Mouse (Mus musculus): ENCODE data around the gene Krtap4-8. TPM values are rescaled to one million over a fixed set of nuclear protein-coding genes. Genes with fewer than 3 reads are reported as not detected.
"Not testable (repeated sequence)": the region's sequence is repeated elsewhere in the genome, so short reads cannot be mapped to it uniquely, and the experiment has no call there.

Krtap4-8 gene
- not detected in 2 replicates for polyA plus RNA-seq (2014; fragmentation: Nextera tagmentation; extraction: Ambion mirVana)

- no peaks in the 10 kb centered on the region for H3K36me3 ChIP-seq (ENCODE audit: control insufficient read depth, insufficient read depth, low read length)
- no peaks in the 10 kb centered on the region for H3K27me3 ChIP-seq (ENCODE audit: control insufficient read depth, insufficient read depth, low read length)
- 93% methylated on average over 2 of the region's 2 CpGs for WGBS
- H3K9ac ChIP-seq (ENCODE audit: low read length), result no peak within 1 kb of the TSS
- DNase-seq (ENCODE audit: low spot score) (no peak), ATAC-seq (ENCODE audit: insufficient number of reproducible peaks, low FRiP score, low TSS enrichment, low read depth) (no peak)
- no peak within 1 kb of the TSS for H3K4me2 ChIP-seq (ENCODE audit: low read depth, severe bottlenecking)
- H3K27ac ChIP-seq (replicated peaks; ENCODE audit: low read depth, low read length), result no peak within 1 kb of the TSS
- no peaks in the 10 kb centered on the region for H3K4me1 ChIP-seq (ENCODE audit: control insufficient read depth, insufficient read depth, low read length)
- H3K9me3 ChIP-seq (ENCODE audit: control insufficient read depth, low read length), result no peaks in the 10 kb centered on the region
- no peak within 1 kb of the TSS for H3K4me3 ChIP-seq (ENCODE audit: low read depth, low read length)
Observed at GRCm38 (mm10) chr11:99780604-99781003, at the start of gene Krtap4-8. Gene Krtap4-8, minus strand, starts transcription at chr11:99780704.

GRCm38 (mm10) chr11:99815566-99815965, 35.1 kb upstream of the Krtap4-8 start, which contains the start of gene Gm11564:
Gene Gm11564, minus strand, starts transcription at chr11:99815666.
- H3K36me3 ChIP-seq (ENCODE audit: control insufficient read depth, insufficient read depth, low read length); H3K4me1 ChIP-seq (ENCODE audit: control insufficient read depth, insufficient read depth, low read length); H3K9me3 ChIP-seq (ENCODE audit: control insufficient read depth, low read length); H3K9ac ChIP-seq (ENCODE audit: low read length); ATAC-seq (ENCODE audit: insufficient number of reproducible peaks, low FRiP score, low TSS enrichment, low read depth); H3K27me3 ChIP-seq (ENCODE audit: control insufficient read depth, insufficient read depth, low read length); H3K4me2 ChIP-seq (ENCODE audit: low read depth, severe bottlenecking); DNase-seq (ENCODE audit: low spot score); H3K27ac ChIP-seq (replicated peaks; ENCODE audit: low read depth, low read length); H3K4me3 ChIP-seq (ENCODE audit: low read depth, low read length): not testable (repeated sequence)
- 90% methylated on average over 2 of the region's 2 CpGs for WGBS

GRCm38 (mm10) chr11:99809792-99810191, 29.3 kb upstream of the Krtap4-8 start, which contains the start of gene Krtap4-13:
Gene Krtap4-13, minus strand, starts transcription at chr11:99809892.
- not testable (repeated sequence) for H3K27me3 ChIP-seq (ENCODE audit: control insufficient read depth, insufficient read depth, low read length); DNase-seq (ENCODE audit: low spot score); H3K27ac ChIP-seq (replicated peaks; ENCODE audit: low read depth, low read length); H3K4me3 ChIP-seq (ENCODE audit: low read depth, low read length); H3K4me2 ChIP-seq (ENCODE audit: low read depth, severe bottlenecking); H3K9ac ChIP-seq (ENCODE audit: low read length); ATAC-seq (ENCODE audit: insufficient number of reproducible peaks, low FRiP score, low TSS enrichment, low read depth); H3K4me1 ChIP-seq (ENCODE audit: control insufficient read depth, insufficient read depth, low read length); H3K9me3 ChIP-seq (ENCODE audit: control insufficient read depth, low read length); H3K36me3 ChIP-seq (ENCODE audit: control insufficient read depth, insufficient read depth, low read length)

GRCm38 (mm10) chr11:99804346-99804745, 23.8 kb upstream of the Krtap4-8 start, which contains the start of gene Gm11554:
Gene Gm11554, minus strand, starts transcription at chr11:99804446.
- H3K27ac ChIP-seq (replicated peaks; ENCODE audit: low read depth, low read length); ATAC-seq (ENCODE audit: insufficient number of reproducible peaks, low FRiP score, low TSS enrichment, low read depth); H3K4me1 ChIP-seq (ENCODE audit: control insufficient read depth, insufficient read depth, low read length); H3K9ac ChIP-seq (ENCODE audit: low read length); H3K27me3 ChIP-seq (ENCODE audit: control insufficient read depth, insufficient read depth, low read length); H3K36me3 ChIP-seq (ENCODE audit: control insufficient read depth, insufficient read depth, low read length); H3K4me3 ChIP-seq (ENCODE audit: low read depth, low read length); DNase-seq (ENCODE audit: low spot score); H3K4me2 ChIP-seq (ENCODE audit: low read depth, severe bottlenecking); H3K9me3 ChIP-seq (ENCODE audit: control insufficient read depth, low read length): not testable (repeated sequence)
- no CpG with 5 or more reads among the region's 1 CpGs for WGBS

GRCm38 (mm10) chr11:99798832-99799231, 18.3 kb upstream of the Krtap4-8 start, which contains the start of gene Gm11569:
Gene Gm11569, minus strand, starts transcription at chr11:99798932.
- H3K4me3 ChIP-seq (ENCODE audit: low read depth, low read length); DNase-seq (ENCODE audit: low spot score); H3K9ac ChIP-seq (ENCODE audit: low read length); H3K9me3 ChIP-seq (ENCODE audit: control insufficient read depth, low read length); ATAC-seq (ENCODE audit: insufficient number of reproducible peaks, low FRiP score, low TSS enrichment, low read depth); H3K4me2 ChIP-seq (ENCODE audit: low read depth, severe bottlenecking); H3K27me3 ChIP-seq (ENCODE audit: control insufficient read depth, insufficient read depth, low read length); H3K4me1 ChIP-seq (ENCODE audit: control insufficient read depth, insufficient read depth, low read length); H3K36me3 ChIP-seq (ENCODE audit: control insufficient read depth, insufficient read depth, low read length); H3K27ac ChIP-seq (replicated peaks; ENCODE audit: low read depth, low read length): not testable (repeated sequence)
- WGBS, result no CpG with 5 or more reads among the region's 1 CpGs

GRCm38 (mm10) chr11:99793367-99793766, 12.9 kb upstream of the Krtap4-8 start, which contains the start of gene Gm11596:
Gene Gm11596, minus strand, starts transcription at chr11:99793467.
- no peak for DNase-seq (ENCODE audit: low spot score)
- H3K9me3 ChIP-seq (ENCODE audit: control insufficient read depth, low read length), result no peaks in the 10 kb centered on the region
- H3K4me2 ChIP-seq (ENCODE audit: low read depth, severe bottlenecking), result no peak within 1 kb of the TSS
- ATAC-seq (ENCODE audit: insufficient number of reproducible peaks, low FRiP score, low TSS enrichment, low read depth), result no peak
- H3K27me3 ChIP-seq (ENCODE audit: control insufficient read depth, insufficient read depth, low read length), result no peaks in the 10 kb centered on the region
- no peaks in the 10 kb centered on the region for H3K4me1 ChIP-seq (ENCODE audit: control insufficient read depth, insufficient read depth, low read length)
- WGBS, result 70% methylated on average over 2 of the region's 2 CpGs
- H3K36me3 ChIP-seq (ENCODE audit: control insufficient read depth, insufficient read depth, low read length), result no peaks in the 10 kb centered on the region
- H3K27ac ChIP-seq (replicated peaks; ENCODE audit: low read depth, low read length), result no peak within 1 kb of the TSS
- no peak within 1 kb of the TSS for H3K4me3 ChIP-seq (ENCODE audit: low read depth, low read length)
- H3K9ac ChIP-seq (ENCODE audit: low read length), result no peak within 1 kb of the TSS

GRCm38 (mm10) chr11:99784900-99785299, 4.4 kb upstream of the Krtap4-8 start, which contains the start of gene Krtap4-9:
Gene Krtap4-9, plus strand, starts transcription at chr11:99785200.
- not testable (repeated sequence) for H3K4me3 ChIP-seq (ENCODE audit: low read depth, low read length); H3K36me3 ChIP-seq (ENCODE audit: control insufficient read depth, insufficient read depth, low read length); H3K9ac ChIP-seq (ENCODE audit: low read length); DNase-seq (ENCODE audit: low spot score); H3K4me2 ChIP-seq (ENCODE audit: low read depth, severe bottlenecking); H3K27me3 ChIP-seq (ENCODE audit: control insufficient read depth, insufficient read depth, low read length); H3K9me3 ChIP-seq (ENCODE audit: control insufficient read depth, low read length); H3K4me1 ChIP-seq (ENCODE audit: control insufficient read depth, insufficient read depth, low read length); H3K27ac ChIP-seq (replicated peaks; ENCODE audit: low read depth, low read length); ATAC-seq (ENCODE audit: insufficient number of reproducible peaks, low FRiP score, low TSS enrichment, low read depth)

GRCm38 (mm10) chr11:99778401-99778800, 2.1 kb downstream of the Krtap4-8 start:
- H3K36me3 ChIP-seq (ENCODE audit: control insufficient read depth, insufficient read depth, low read length), result no peaks in the 10 kb centered on the region
- no peaks in the 10 kb centered on the region for H3K9me3 ChIP-seq (ENCODE audit: control insufficient read depth, low read length)
- no peak overlapping the region for H3K4me3 ChIP-seq (ENCODE audit: low read depth, low read length)
- ATAC-seq (ENCODE audit: insufficient number of reproducible peaks, low FRiP score, low TSS enrichment, low read depth) (no peak), DNase-seq (ENCODE audit: low spot score) (no peak)
- 59% methylated on average over 7 of the region's 7 CpGs for WGBS
- no peak overlapping the region for H3K9ac ChIP-seq (ENCODE audit: low read length)
- no peak overlapping the region for H3K27ac ChIP-seq (replicated peaks; ENCODE audit: low read depth, low read length)
- no peaks in the 10 kb centered on the region for H3K4me1 ChIP-seq (ENCODE audit: control insufficient read depth, insufficient read depth, low read length)
- no peak overlapping the region for H3K4me2 ChIP-seq (ENCODE audit: low read depth, severe bottlenecking)
- H3K27me3 ChIP-seq (ENCODE audit: control insufficient read depth, insufficient read depth, low read length), result no peaks in the 10 kb centered on the region

- not testable (repeated sequence) for H3K9me3 ChIP-seq (ENCODE audit: control insufficient read depth, low read length); DNase-seq (ENCODE audit: low spot score); ATAC-seq (ENCODE audit: insufficient number of reproducible peaks, low FRiP score, low TSS enrichment, low read depth); H3K27ac ChIP-seq (replicated peaks; ENCODE audit: low read depth, low read length); H3K9ac ChIP-seq (ENCODE audit: low read length); H3K4me2 ChIP-seq (ENCODE audit: low read depth, severe bottlenecking); H3K36me3 ChIP-seq (ENCODE audit: control insufficient read depth, insufficient read depth, low read length); H3K27me3 ChIP-seq (ENCODE audit: control insufficient read depth, insufficient read depth, low read length); H3K4me3 ChIP-seq (ENCODE audit: low read depth, low read length); H3K4me1 ChIP-seq (ENCODE audit: control insufficient read depth, insufficient read depth, low read length)
Observed at GRCm38 (mm10) chr11:99772813-99773212, 7.7 kb downstream of the Krtap4-8 start, which contains the start of gene Gm11595. Gene Gm11595, minus strand, starts transcription at chr11:99772913.
